Mouse (Mus musculus) v-Abl transformed pro-B cells (cell line): ENCODE data around the gene Wars2.

Experiments used
- in situ Hi-C, 2 experiments: fragments of 400-800 bp; cut with MboI; formaldehyde crosslinking; loops; one replicate each; pipeline ENCODE4 v1.15.1; 2025; ENCODE audit not compliant: unreplicated experiment in 2 of 2

Wars2 gene

GRCm38 (mm10) chr3:99242481-99242880 lies 101.6 kb downstream of the Wars2 start:
- in situ Hi-C loops, result loop anchor here (25.0 kb wide), 3 partner anchors 920 to 1695 kb away; partner anchors contain the start of genes Gdap2 (in 1 of the 2) and Wdr3 (in 1 of the 2)

- in situ Hi-C loops, result loop anchor here (25.0 kb wide), 3 partner anchors 917 to 1692 kb away; partner anchors contain the start of genes Gdap2 (in 1 of the 2) and Wdr3 (in 1 of the 2)
These were observed 104.5 kb downstream of the Wars2 start for GRCm38 (mm10) chr3:99245341-99245740.

- in situ Hi-C loops, result loop anchor here (25.0 kb wide), 3 partner anchors 916 to 1691 kb away; partner anchors contain the start of genes Gdap2 (in 1 of the 2) and Wdr3 (in 1 of the 2)
These were observed 105.8 kb downstream of the Wars2 start for GRCm38 (mm10) chr3:99246629-99247028.

- in situ Hi-C loops, result loop anchor here (25.0 kb wide), 3 partner anchors 915 to 1690 kb away; partner anchors contain the start of genes Gdap2 (in 1 of the 2) and Wdr3 (in 1 of the 2)
These were observed 106.7 kb downstream of the Wars2 start for GRCm38 (mm10) chr3:99247586-99247985.

GRCm38 (mm10) chr3:99247996-99248801 lies 107.3 kb downstream of the Wars2 start:
- in situ Hi-C loops, result loop anchor here (25.0 kb wide), 3 partner anchors 914 to 1689 kb away; partner anchors contain the start of genes Gdap2 (in 1 of the 2) and Wdr3 (in 1 of the 2)

GRCm38 (mm10) chr3:99248831-99249550 lies 108.1 kb downstream of the Wars2 start:
- in situ Hi-C loops, result loop anchor here (25.0 kb wide), 3 partner anchors 913 to 1688 kb away; partner anchors contain the start of genes Gdap2 (in 1 of the 2) and Wdr3 (in 1 of the 2)

- in situ Hi-C loops, result loop anchor here (25.0 kb wide), 3 partner anchors 913 to 1688 kb away; partner anchors contain the start of genes Gdap2 (in 1 of the 2) and Wdr3 (in 1 of the 2)
These were observed 108.6 kb downstream of the Wars2 start for GRCm38 (mm10) chr3:99249551-99249870.

GRCm38 (mm10) chr3:99249906-99250305 lies 109.0 kb downstream of the Wars2 start:
- in situ Hi-C loops, result loop anchor here (25.0 kb wide), 3 partner anchors 912 to 1687 kb away; partner anchors contain the start of genes Gdap2 (in 1 of the 2) and Wdr3 (in 1 of the 2)

GRCm38 (mm10) chr3:99251271-99252165 lies 110.7 kb downstream of the Wars2 start:
- in situ Hi-C loops, result no loop called here

GRCm38 (mm10) chr3:99252461-99253091 lies 111.7 kb downstream of the Wars2 start:
- in situ Hi-C loops, result no loop called here

GRCm38 (mm10) chr3:99253092-99253488 lies 112.2 kb downstream of the Wars2 start:
- in situ Hi-C loops, result no loop called here

- in situ Hi-C loops, result no loop called here
These were observed 112.9 kb downstream of the Wars2 start for GRCm38 (mm10) chr3:99253497-99254451.

GRCm38 (mm10) chr3:99254559-99255151 lies 113.8 kb downstream of the Wars2 start:
- in situ Hi-C loops, result no loop called here

GRCm38 (mm10) chr3:99255411-99256365 lies 114.8 kb downstream of the Wars2 start:
- in situ Hi-C loops, result no loop called here

GRCm38 (mm10) chr3:99256366-99256750 lies 115.5 kb downstream of the Wars2 start:
- in situ Hi-C loops, result no loop called here

- in situ Hi-C loops, result no loop called here
These were observed 115.9 kb downstream of the Wars2 start for GRCm38 (mm10) chr3:99256766-99257165.
